Mouse (Mus musculus) limb, embryonic 15.5 days (tissue): ENCODE measurements around the gene Ankrd11. TPM values are rescaled to one million over a fixed set of nuclear protein-coding genes. Genes with fewer than 3 reads are reported as not detected.
A peak's percentile ranks its signal among the peaks of the same experiment; 100 is the strongest.
"Not testable (repeated sequence)": the region's sequence is repeated elsewhere in the genome, so short reads cannot be mapped to it uniquely, and the experiment has no call there.

Source experiments
- ATAC-seq: fragments of 200-750 bp; cut with Nextera tagmentation; 2 replicates; pipeline ENCODE4 v1.8.0; 2017; ENCODE audit warnings: low read depth, moderate TSS enrichment; ENCODE audit not compliant: insufficient number of reproducible peaks, low FRiP score, low TSS enrichment
- H3K27ac ChIP-seq: fragments of 300-500 bp; sonication (generic); 2 replicates; pipeline ENCODE4 v1.5.1; 2015; ENCODE audit warnings: moderate library complexity, mild to moderate bottlenecking, inconsistent platforms
- H3K27me3 ChIP-seq: fragments of 300-500 bp; sonication (generic); 2 replicates; pipeline ENCODE4 v1.6.1; 2015; ENCODE audit warnings: inconsistent platforms
- H3K36me3 ChIP-seq: fragments of 300-500 bp; sonication (generic); 2 replicates; pipeline ENCODE4 v1.6.1; 2015; ENCODE audit warnings: inconsistent platforms
- H3K4me1 ChIP-seq: fragments of 300-500 bp; sonication (generic); 2 replicates; pipeline ENCODE4 v1.6.1; 2015; ENCODE audit warnings: inconsistent platforms
- H3K4me2 ChIP-seq: fragments of 300-500 bp; sonication (generic); 2 replicates; pipeline ENCODE4 v1.6.1; 2015; ENCODE audit warnings: mild to moderate bottlenecking, inconsistent platforms
- H3K4me3 ChIP-seq: fragments of 300-500 bp; sonication (generic); 2 replicates; pipeline ENCODE4 v1.5.1; 2015; ENCODE audit warnings: mild to moderate bottlenecking, inconsistent platforms
- H3K9ac ChIP-seq: fragments of 300-500 bp; sonication (generic); 2 replicates; pipeline ENCODE4 v1.6.1; 2015; ENCODE audit warnings: inconsistent platforms
- H3K9me3 ChIP-seq: fragments of 300-500 bp; sonication (generic); 2 replicates; pipeline ENCODE4 v1.6.1; 2016; ENCODE audit warnings: inconsistent platforms
- WGBS: fragments of 180-500 bp; shearing (Covaris S2); methylation state at CpG from one replicate; pipeline ENCODE4 v1.1.7; 2015; 5-methylcytosine and 5-hydroxymethylcytosine counted together
- polyA plus RNA-seq: library from polyadenylated mRNA; unstranded; fragments of >200 nt; fragmentation: Nextera tagmentation; extraction: Ambion mirVana; gene quantifications from 2 replicates; pipeline ENCODE4 v1.2.1, GENCODE M21; 2015

Gene Ankrd11
- polyA plus RNA-seq, 1 experiment from 2014 or later: 45.3 TPM

GRCm38 (mm10) chr8:123051458-123051857 is 9.4 kb upstream of the Ankrd11 start:
- 64% methylated on average over 5 of the region's 5 CpGs for WGBS
- no peaks in the 10 kb centered on the region for H3K9me3 ChIP-seq
- H3K4me1 ChIP-seq: no peaks in the 10 kb centered on the region
- H3K4me3 ChIP-seq: no peak overlapping the region
- no peak overlapping the region for H3K4me2 ChIP-seq
- no peaks in the 10 kb centered on the region for H3K27me3 ChIP-seq
- H3K36me3 ChIP-seq: no peaks in the 10 kb centered on the region
- no peak for ATAC-seq
- no peak overlapping the region for H3K9ac ChIP-seq
- no peak overlapping the region for H3K27ac ChIP-seq

GRCm38 (mm10) chr8:123048402-123048801 is 6.3 kb upstream of the Ankrd11 start:
- no peak overlapping the region for H3K4me2 ChIP-seq
- 0 out of 2 replicates have a peak, but pooled peaks have one; percentile 19 for ATAC-seq
- H3K27ac ChIP-seq: no peak overlapping the region
- H3K27me3 ChIP-seq: no peaks in the 10 kb centered on the region
- H3K9me3 ChIP-seq: no peaks in the 10 kb centered on the region
- no peak overlapping the region for H3K4me3 ChIP-seq
- H3K4me1 ChIP-seq: peaks cover 5% of the 10 kb centered on the region
- H3K9ac ChIP-seq: no peak overlapping the region
- H3K36me3 ChIP-seq: peaks cover 11% of the 10 kb centered on the region
- WGBS: 86% methylated on average over 7 of the region's 7 CpGs

GRCm38 (mm10) chr8:123047827-123048226 is 5.8 kb upstream of the Ankrd11 start:
- no peak overlapping the region for H3K27ac ChIP-seq
- H3K4me2 ChIP-seq: no peak overlapping the region
- no peaks in the 10 kb centered on the region for H3K27me3 ChIP-seq
- H3K4me1 ChIP-seq: peaks cover 10% of the 10 kb centered on the region
- no peak overlapping the region for H3K9ac ChIP-seq
- 88% methylated on average over 7 of the region's 7 CpGs for WGBS
- no peaks in the 10 kb centered on the region for H3K9me3 ChIP-seq
- no peak overlapping the region for H3K4me3 ChIP-seq
- H3K36me3 ChIP-seq: peaks cover 11% of the 10 kb centered on the region
- ATAC-seq: no peak

- ATAC-seq: no peak
- no peak overlapping the region for H3K9ac ChIP-seq
- WGBS: 68% methylated on average over 4 of the region's 4 CpGs
- no peaks in the 10 kb centered on the region for H3K27me3 ChIP-seq
- no peak overlapping the region for H3K27ac ChIP-seq
- peaks cover 10% of the 10 kb centered on the region for H3K4me1 ChIP-seq
- H3K9me3 ChIP-seq: no peaks in the 10 kb centered on the region
- no peak overlapping the region for H3K4me2 ChIP-seq
- H3K36me3 ChIP-seq: peaks cover 11% of the 10 kb centered on the region
- H3K4me3 ChIP-seq: no peak overlapping the region
Observed at GRCm38 (mm10) chr8:123046706-123047105, 4.6 kb upstream of the Ankrd11 start.

GRCm38 (mm10) chr8:123044743-123045425 is 2.8 kb upstream of the Ankrd11 start:
- H3K9me3 ChIP-seq, H3K27ac ChIP-seq, H3K9ac ChIP-seq, H3K27me3 ChIP-seq, ATAC-seq, H3K4me3 ChIP-seq, H3K4me2 ChIP-seq: not testable (repeated sequence)
- Histone ChIP-seq H3K4me1 (peaks cover 20% of the 10 kb centered on the region), H3K36me3 (peaks cover 11% of the 10 kb centered on the region)
- WGBS: 94% methylated on average over 23 of the region's 23 CpGs

GRCm38 (mm10) chr8:123043941-123044340 is 1.9 kb upstream of the Ankrd11 start:
- Histone ChIP-seq H3K4me2 (no peak overlapping the region), H3K27ac (no peak overlapping the region), H3K9me3 (no peaks in the 10 kb centered on the region), H3K4me3 (no peak overlapping the region), H3K27me3 (no peaks in the 10 kb centered on the region), H3K9ac (no peak overlapping the region), H3K4me1 (peaks cover 29% of the 10 kb centered on the region), H3K36me3 (peaks cover 11% of the 10 kb centered on the region)
- no peak for ATAC-seq
- WGBS: 79% methylated on average over 3 of the region's 3 CpGs

- Histone ChIP-seq H3K27ac (peak overlapping the region; percentile 99), H3K9ac (peak overlapping the region; percentile 82), H3K27me3 (no peaks in the 10 kb centered on the region), H3K4me2 (peak overlapping the region; percentile 65), H3K36me3 (peaks cover 11% of the 10 kb centered on the region), H3K4me3 (peak overlapping the region; percentile 100), H3K9me3 (no peaks in the 10 kb centered on the region), H3K4me1 (peaks cover 29% of the 10 kb centered on the region)
- ATAC-seq: no peak
- 16% methylated on average over 22 of the region's 22 CpGs for WGBS
Observed at GRCm38 (mm10) chr8:123042974-123043625, 1.0 kb upstream of the Ankrd11 start.

- Histone ChIP-seq H3K9me3 (no peaks in the 10 kb centered on the region), H3K27ac (peak overlapping the region; percentile 97), H3K4me3 (peak overlapping the region; percentile 100), H3K27me3 (no peaks in the 10 kb centered on the region), H3K4me2 (peak overlapping the region; percentile 65), H3K9ac (peak overlapping the region; percentile 100), H3K36me3 (peaks cover 11% of the 10 kb centered on the region), H3K4me1 (peaks cover 34% of the 10 kb centered on the region)
- under 1% methylated on average over 41 of the region's 60 CpGs for WGBS
- ATAC-seq: no peak; the same call in 1 of the 2 replicates
Observed at GRCm38 (mm10) chr8:123041774-123042105, 337 bp downstream of the Ankrd11 start.

GRCm38 (mm10) chr8:123041008-123041773 is 886 bp downstream of the Ankrd11 start:
- H3K27me3 ChIP-seq: no peaks in the 10 kb centered on the region
- ATAC-seq: no peak
- H3K4me2 ChIP-seq: peak overlapping the region; percentile 65
- peak overlapping the region; percentile 100 for H3K9ac ChIP-seq
- under 1% methylated on average over 62 of the region's 71 CpGs for WGBS
- H3K4me3 ChIP-seq: peak overlapping the region; percentile 100
- peaks cover 11% of the 10 kb centered on the region for H3K36me3 ChIP-seq
- peaks cover 34% of the 10 kb centered on the region for H3K4me1 ChIP-seq
- peak overlapping the region; percentile 97 for H3K27ac ChIP-seq
- no peaks in the 10 kb centered on the region for H3K9me3 ChIP-seq

- no peak for ATAC-seq
- Histone ChIP-seq H3K27ac (peak overlapping the region; percentile 97), H3K4me3 (peak overlapping the region; percentile 100), H3K4me1 (peaks cover 38% of the 10 kb centered on the region), H3K9ac (0 out of 2 replicates have a peak overlapping the region, but pooled peaks have one; percentile 100), H3K9me3 (no peaks in the 10 kb centered on the region), H3K36me3 (peaks cover 5% of the 10 kb centered on the region), H3K4me2 (peak overlapping the region; percentile 65), H3K27me3 (no peaks in the 10 kb centered on the region)
- 18% methylated on average over 4 of the region's 4 CpGs for WGBS
Observed at GRCm38 (mm10) chr8:123040110-123040650, 1.9 kb downstream of the Ankrd11 start.

- WGBS: 78% methylated on average over 11 of the region's 11 CpGs
- no peak overlapping the region for H3K4me3 ChIP-seq
- H3K9ac ChIP-seq: no peak overlapping the region
Observed at GRCm38 (mm10) chr8:123039376-123040109, 2.5 kb downstream of the Ankrd11 start.

More at GRCm38 (mm10) chr8:123039376-123040109, 2.5 kb downstream of the Ankrd11 start:
- Histone ChIP-seq H3K4me2 (no peak overlapping the region), H3K27me3 (no peaks in the 10 kb centered on the region), H3K9me3 (no peaks in the 10 kb centered on the region), H3K36me3 (peaks cover 4% of the 10 kb centered on the region; the same call in 1 of the 2 replicates), H3K27ac (no peak overlapping the region), H3K4me1 (peaks cover 43% of the 10 kb centered on the region)
- ATAC-seq: no peak
